Mouse (Mus musculus) bone marrow, adult 2 months (tissue): ENCODE measurements around the gene Pank4.

ENCODE experiments used
- CTCF ChIP-seq: fragments of 200-500 bp; IDR thresholded peaks from 2 replicates; pipeline ENCODE4 v1.5.1; 2011; ENCODE audit warnings: low read length, control low read depth; ENCODE audit not compliant: control insufficient read depth, insufficient read depth
- POLR2A ChIP-seq: fragments of 200-500 bp; IDR thresholded peaks from 2 replicates; pipeline ENCODE4 v1.6.1; 2011; ENCODE audit warnings: low read depth, mild to moderate bottlenecking, control low read depth, low read length, borderline replicate concordance; ENCODE audit not compliant: control insufficient read depth

GRCm38 (mm10) chr4:154985151-154985777 lies 21.3 kb downstream of the Pank4 start:
- TF ChIP-seq CTCF (no peak), POLR2A (no peak)
